Mouse (Mus musculus) retina, adult 2 months (tissue): ENCODE data around the gene Oat.

Source experiments
- DNase-seq: peaks from one replicate; pipeline ENCODE4 v3.0.0-alpha.2; 2012; ENCODE audit warnings: low read depth, low spot score

Oat gene

GRCm38 (mm10) chr7:132594325-132594724 lies 18.1 kb upstream of the Oat start:
- no peak for DNase-seq

GRCm38 (mm10) chr7:132593762-132594161 lies 17.6 kb upstream of the Oat start:
- no peak for DNase-seq

GRCm38 (mm10) chr7:132589610-132590009 lies 13.4 kb upstream of the Oat start:
- no peak for DNase-seq

- no peak for DNase-seq
Observed at GRCm38 (mm10) chr7:132587167-132587566, 11.0 kb upstream of the Oat start.

GRCm38 (mm10) chr7:132585695-132586491 lies 9.7 kb upstream of the Oat start:
- DNase-seq: no peak

GRCm38 (mm10) chr7:132581441-132581840 lies 5.2 kb upstream of the Oat start:
- DNase-seq: no peak

- DNase-seq: no peak
Observed at GRCm38 (mm10) chr7:132580511-132580910, 4.3 kb upstream of the Oat start.

- no peak for DNase-seq
Observed at GRCm38 (mm10) chr7:132576891-132577290, 693 bp upstream of the Oat start.

- DNase-seq: peak; percentile 80
Observed at GRCm38 (mm10) chr7:132575623-132576022, 575 bp downstream of the Oat start.

GRCm38 (mm10) chr7:132574646-132575045 lies 1.6 kb downstream of the Oat start:
- no peak for DNase-seq

GRCm38 (mm10) chr7:132573205-132573604 lies 3.0 kb downstream of the Oat start:
- DNase-seq: no peak

GRCm38 (mm10) chr7:132572738-132573137 lies 3.5 kb downstream of the Oat start:
- no peak for DNase-seq

- peak; percentile 9 for DNase-seq
Observed at GRCm38 (mm10) chr7:132571481-132571880, 4.7 kb downstream of the Oat start.

- no peak for DNase-seq
Observed at GRCm38 (mm10) chr7:132570071-132570470, 6.1 kb downstream of the Oat start.

- no peak for DNase-seq
Observed at GRCm38 (mm10) chr7:132568817-132569216, 7.4 kb downstream of the Oat start.

- no peak for DNase-seq
Observed at GRCm38 (mm10) chr7:132565831-132566230, 10.4 kb downstream of the Oat start.

GRCm38 (mm10) chr7:132559138-132559766 lies 16.9 kb downstream of the Oat start:
- no peak for DNase-seq

GRCm38 (mm10) chr7:132558141-132558736 lies 18.0 kb downstream of the Oat start:
- no peak for DNase-seq

- DNase-seq: no peak
Observed at GRCm38 (mm10) chr7:132556575-132556974, 19.6 kb downstream of the Oat start.

GRCm38 (mm10) chr7:132555911-132556310 lies 20.3 kb downstream of the Oat start:
- no peak for DNase-seq

- no peak for DNase-seq
Observed at GRCm38 (mm10) chr7:132554091-132554490, 22.1 kb downstream of the Oat start.

GRCm38 (mm10) chr7:132551351-132552126 lies 24.7 kb downstream of the Oat start:
- peak; percentile 66 for DNase-seq
